Mouse (Mus musculus): ENCODE measurements around the gene Gm49380. TPM values are rescaled to one million over a fixed set of nuclear protein-coding genes. Genes with fewer than 3 reads are reported as not detected.
A peak's percentile ranks its signal among the peaks of the same experiment; 100 is the strongest.

Gm49380 gene
- polyA plus RNA-seq, 1 experiment from 2014 or later: 0.20 TPM

- Histone ChIP-seq H3K27ac (ENCODE audit: low read length) (no peak overlapping the region), H3K9me3 (replicated peaks; ENCODE audit: control insufficient read depth, low read length) (no peaks in the 10 kb centered on the region), H3K4me3 (ENCODE audit: low read length) (no peak overlapping the region), H3K9ac (ENCODE audit: low read length) (no peak overlapping the region), H3K36me3 (ENCODE audit: control insufficient read depth, insufficient read depth) (peaks cover 3% of the 10 kb centered on the region; the same call in 1 of the 2 replicates), H3K27me3 (ENCODE audit: control insufficient read depth, insufficient read depth, low read length) (no peaks in the 10 kb centered on the region), H3K4me2 (ENCODE audit: low read depth, low read length) (no peak overlapping the region), H3K4me1 (ENCODE audit: control insufficient read depth, insufficient read depth, low read length) (peaks cover 34% of the 10 kb centered on the region)
- ATAC-seq (replicated peaks; ENCODE audit: extremely low read depth, insufficient read depth, low FRiP score): no peak
- WGBS: 97% methylated on average over 7 of the region's 7 CpGs
Observed at GRCm38 (mm10) chr9:44106182-44106581, 7.1 kb downstream of the Gm49380 start.

- ATAC-seq (replicated peaks; ENCODE audit: extremely low read depth, insufficient read depth, low FRiP score): no peak
- Histone ChIP-seq H3K4me3 (ENCODE audit: low read length) (no peak overlapping the region), H3K36me3 (ENCODE audit: control insufficient read depth, insufficient read depth) (peaks cover 3% of the 10 kb centered on the region; the same call in 1 of the 2 replicates), H3K4me1 (ENCODE audit: control insufficient read depth, insufficient read depth, low read length) (peaks cover 34% of the 10 kb centered on the region), H3K27ac (ENCODE audit: low read length) (no peak overlapping the region), H3K4me2 (ENCODE audit: low read depth, low read length) (no peak overlapping the region), H3K9ac (ENCODE audit: low read length) (no peak overlapping the region), H3K27me3 (ENCODE audit: control insufficient read depth, insufficient read depth, low read length) (no peaks in the 10 kb centered on the region), H3K9me3 (replicated peaks; ENCODE audit: control insufficient read depth, low read length) (no peaks in the 10 kb centered on the region)
- WGBS: 79% methylated on average over 10 of the region's 10 CpGs
Observed at GRCm38 (mm10) chr9:44105781-44106180, 7.5 kb downstream of the Gm49380 start.

GRCm38 (mm10) chr9:44104881-44105280 lies 8.4 kb downstream of the Gm49380 start:
- no peaks in the 10 kb centered on the region for H3K9me3 ChIP-seq (replicated peaks; ENCODE audit: control insufficient read depth, low read length)
- H3K4me2 ChIP-seq (ENCODE audit: low read depth, low read length): no peak overlapping the region
- H3K27ac ChIP-seq (ENCODE audit: low read length): no peak overlapping the region
- peaks cover 28% of the 10 kb centered on the region for H3K4me1 ChIP-seq (ENCODE audit: control insufficient read depth, insufficient read depth, low read length)
- no peaks in the 10 kb centered on the region for H3K27me3 ChIP-seq (ENCODE audit: control insufficient read depth, insufficient read depth, low read length)
- ATAC-seq (replicated peaks; ENCODE audit: extremely low read depth, insufficient read depth, low FRiP score): no peak
- H3K36me3 ChIP-seq (ENCODE audit: control insufficient read depth, insufficient read depth): peaks cover 3% of the 10 kb centered on the region; the same call in 1 of the 2 replicates
- H3K9ac ChIP-seq (ENCODE audit: low read length): no peak overlapping the region
- WGBS: 86% methylated on average over 7 of the region's 7 CpGs
- H3K4me3 ChIP-seq (ENCODE audit: low read length): no peak overlapping the region

GRCm38 (mm10) chr9:44101490-44101889 lies 11.8 kb downstream of the Gm49380 start, which contains the start of gene Mfrp:
Gene Mfrp, plus strand, starts transcription at chr9:44101729.
- no peak for ATAC-seq (replicated peaks; ENCODE audit: extremely low read depth, insufficient read depth, low FRiP score)
- Histone ChIP-seq H3K9me3 (replicated peaks; ENCODE audit: control insufficient read depth, low read length) (no peaks in the 10 kb centered on the region), H3K27me3 (ENCODE audit: control insufficient read depth, insufficient read depth, low read length) (no peaks in the 10 kb centered on the region), H3K27ac (ENCODE audit: low read length) (no peak within 1 kb of the TSS), H3K9ac (ENCODE audit: low read length) (no peak within 1 kb of the TSS), H3K36me3 (ENCODE audit: control insufficient read depth, insufficient read depth) (peaks cover 3% of the 10 kb centered on the region; the same call in 1 of the 2 replicates), H3K4me1 (ENCODE audit: control insufficient read depth, insufficient read depth, low read length) (no peaks in the 10 kb centered on the region; the same call in 1 of the 2 replicates), H3K4me3 (ENCODE audit: low read length) (no peak within 1 kb of the TSS), H3K4me2 (ENCODE audit: low read depth, low read length) (no peak within 1 kb of the TSS)
- WGBS: 75% methylated on average over 9 of the region's 9 CpGs

GRCm38 (mm10) chr9:44096536-44096935 lies 16.8 kb downstream of the Gm49380 start:
- Histone ChIP-seq H3K27ac (ENCODE audit: low read length) (peak overlapping the region; percentile 89), H3K4me3 (ENCODE audit: low read length) (no peak overlapping the region), H3K4me1 (ENCODE audit: control insufficient read depth, insufficient read depth, low read length) (peaks cover 11% of the 10 kb centered on the region), H3K4me2 (ENCODE audit: low read depth, low read length) (no peak overlapping the region), H3K36me3 (ENCODE audit: control insufficient read depth, insufficient read depth) (peaks cover 15% of the 10 kb centered on the region), H3K9me3 (replicated peaks; ENCODE audit: control insufficient read depth, low read length) (no peaks in the 10 kb centered on the region), H3K27me3 (ENCODE audit: control insufficient read depth, insufficient read depth, low read length) (no peaks in the 10 kb centered on the region), H3K9ac (ENCODE audit: low read length) (no peak overlapping the region)
- 22% methylated on average over 9 of the region's 9 CpGs for WGBS
- ATAC-seq (replicated peaks; ENCODE audit: extremely low read depth, insufficient read depth, low FRiP score): peak; percentile 67

GRCm38 (mm10) chr9:44095781-44096180 lies 17.5 kb downstream of the Gm49380 start:
- Histone ChIP-seq H3K27ac (ENCODE audit: low read length) (peak overlapping the region; percentile 89), H3K4me1 (ENCODE audit: control insufficient read depth, insufficient read depth, low read length) (peaks cover 11% of the 10 kb centered on the region), H3K9ac (ENCODE audit: low read length) (no peak overlapping the region), H3K9me3 (replicated peaks; ENCODE audit: control insufficient read depth, low read length) (no peaks in the 10 kb centered on the region), H3K36me3 (ENCODE audit: control insufficient read depth, insufficient read depth) (peaks cover 22% of the 10 kb centered on the region), H3K4me2 (ENCODE audit: low read depth, low read length) (no peak overlapping the region), H3K4me3 (ENCODE audit: low read length) (no peak overlapping the region), H3K27me3 (ENCODE audit: control insufficient read depth, insufficient read depth, low read length) (no peaks in the 10 kb centered on the region)
- no peak for ATAC-seq (replicated peaks; ENCODE audit: extremely low read depth, insufficient read depth, low FRiP score)
- 82% methylated on average over 9 of the region's 9 CpGs for WGBS

GRCm38 (mm10) chr9:44094737-44095136 lies 18.6 kb downstream of the Gm49380 start:
- H3K27ac ChIP-seq (ENCODE audit: low read length): peak overlapping the region; percentile 26; the same call in 1 of the 2 replicates
- no peak overlapping the region for H3K4me2 ChIP-seq (ENCODE audit: low read depth, low read length)
- no peaks in the 10 kb centered on the region for H3K9me3 ChIP-seq (replicated peaks; ENCODE audit: control insufficient read depth, low read length)
- H3K27me3 ChIP-seq (ENCODE audit: control insufficient read depth, insufficient read depth, low read length): no peaks in the 10 kb centered on the region
- WGBS: 83% methylated on average over 3 of the region's 3 CpGs
- no peak overlapping the region for H3K9ac ChIP-seq (ENCODE audit: low read length)
- H3K4me3 ChIP-seq (ENCODE audit: low read length): no peak overlapping the region
- no peak for ATAC-seq (replicated peaks; ENCODE audit: extremely low read depth, insufficient read depth, low FRiP score)
- H3K4me1 ChIP-seq (ENCODE audit: control insufficient read depth, insufficient read depth, low read length): peaks cover 15% of the 10 kb centered on the region
- H3K36me3 ChIP-seq (ENCODE audit: control insufficient read depth, insufficient read depth): peaks cover 27% of the 10 kb centered on the region

GRCm38 (mm10) chr9:44093612-44094503 lies 19.4 kb downstream of the Gm49380 start:
- Histone ChIP-seq H3K4me3 (ENCODE audit: low read length) (no peak overlapping the region), H3K4me2 (ENCODE audit: low read depth, low read length) (no peak overlapping the region), H3K27ac (ENCODE audit: low read length) (0 out of 2 replicates have a peak overlapping the region, but pooled peaks have one; percentile 2), H3K4me1 (ENCODE audit: control insufficient read depth, insufficient read depth, low read length) (peaks cover 23% of the 10 kb centered on the region), H3K9ac (ENCODE audit: low read length) (no peak overlapping the region), H3K36me3 (ENCODE audit: control insufficient read depth, insufficient read depth) (peaks cover 27% of the 10 kb centered on the region), H3K9me3 (replicated peaks; ENCODE audit: control insufficient read depth, low read length) (no peaks in the 10 kb centered on the region), H3K27me3 (ENCODE audit: control insufficient read depth, insufficient read depth, low read length) (no peaks in the 10 kb centered on the region)
- 37% methylated on average over 24 of the region's 24 CpGs for WGBS
- peak; percentile 56; the same call in 1 of the 2 replicates for ATAC-seq (replicated peaks; ENCODE audit: extremely low read depth, insufficient read depth, low FRiP score)

Measured in heart, embryonic 16.5 days (tissue).